Mouse (Mus musculus) adrenal gland, postnatal 36 days (tissue): ENCODE data around the gene Hmcn2. TPM values are rescaled to one million over a fixed set of nuclear protein-coding genes. Genes with fewer than 3 reads are reported as not detected.
A peak's percentile ranks its signal among the peaks of the same experiment; 100 is the strongest.

ENCODE experiments used
- DNase-seq, 2 experiments: peaks; one replicate each; pipeline ENCODE4 v3.0.0; 2021; ENCODE audit warnings: mixed read lengths in 1 of 2
- total RNA-seq, 2 experiments: library from RNA; stranded (reverse); gene quantifications; 2 replicates each; pipeline ENCODE4 v1.2.3; 2021

The Hmcn2 gene
- total RNA-seq, 2 experiments from 2014 or later, result 1.7 to 1.9 TPM

GRCm38 (mm10) chr2:31416968-31417367, 102.8 kb downstream of the Hmcn2 start:
- no peak for DNase-seq

- peak; percentile 61 to 73 for DNase-seq
These were observed 103.8 kb downstream of the Hmcn2 start for GRCm38 (mm10) chr2:31418021-31418420.

- DNase-seq, result no peak
These were observed 104.4 kb downstream of the Hmcn2 start for GRCm38 (mm10) chr2:31418571-31418970.

- peak in 1 of 2 experiments; percentile 25 for DNase-seq
These were observed 106.7 kb downstream of the Hmcn2 start for GRCm38 (mm10) chr2:31420914-31421313.

GRCm38 (mm10) chr2:31422576-31422975, 108.4 kb downstream of the Hmcn2 start:
- DNase-seq, result no peak

- DNase-seq, result no peak
These were observed 117.3 kb downstream of the Hmcn2 start for GRCm38 (mm10) chr2:31431477-31431876.

- DNase-seq, result no peak
These were observed 120.5 kb downstream of the Hmcn2 start for GRCm38 (mm10) chr2:31434746-31435145.

- DNase-seq, result peak; percentile 67 to 77
These were observed 121.4 kb downstream of the Hmcn2 start for GRCm38 (mm10) chr2:31435567-31435966.

- no peak for DNase-seq
These were observed 123.4 kb downstream of the Hmcn2 start for GRCm38 (mm10) chr2:31437480-31438245.

GRCm38 (mm10) chr2:31439576-31439975, 125.4 kb downstream of the Hmcn2 start:
- DNase-seq, result no peak

- DNase-seq, result peak; percentile 34 to 47
These were observed 128.4 kb downstream of the Hmcn2 start for GRCm38 (mm10) chr2:31442480-31443160.

- DNase-seq, result no peak
These were observed 131.8 kb downstream of the Hmcn2 start for GRCm38 (mm10) chr2:31446036-31446435.

- DNase-seq, result no peak
These were observed 132.2 kb downstream of the Hmcn2 start for GRCm38 (mm10) chr2:31446456-31446855.

GRCm38 (mm10) chr2:31447536-31447935, 133.3 kb downstream of the Hmcn2 start:
- no peak for DNase-seq

GRCm38 (mm10) chr2:31448756-31449440, 134.7 kb downstream of the Hmcn2 start:
- DNase-seq, result no peak

- peak; percentile 55 to 73 for DNase-seq
These were observed 135.2 kb downstream of the Hmcn2 start for GRCm38 (mm10) chr2:31449441-31449815.

GRCm38 (mm10) chr2:31449902-31450301, 135.7 kb downstream of the Hmcn2 start:
- no peak for DNase-seq

- no peak for DNase-seq
These were observed 136.4 kb downstream of the Hmcn2 start for GRCm38 (mm10) chr2:31450661-31451060.

GRCm38 (mm10) chr2:31451530-31451929, 137.3 kb downstream of the Hmcn2 start:
- DNase-seq, result no peak

- DNase-seq, result no peak
These were observed 138.8 kb downstream of the Hmcn2 start for GRCm38 (mm10) chr2:31453011-31453410.

GRCm38 (mm10) chr2:31453559-31454177, 139.5 kb downstream of the Hmcn2 start:
- DNase-seq, result peak in 1 of 2 experiments; percentile 61

GRCm38 (mm10) chr2:31454280-31454679, 140.1 kb downstream of the Hmcn2 start:
- DNase-seq, result peak in 1 of 2 experiments; percentile 44
